Mouse (Mus musculus) neural tube, embryonic 11.5 days (tissue): ENCODE measurements at regions not wholly inside any gene's neighbourhood (a gene's known extent, or its start where the extent isn't known, plus 50 kb on each side); places are given as distances from the start of the nearest gene placed in this dataset.

Experiments
- ATAC-seq: fragments of 200-750 bp; cut with Nextera tagmentation; 2 replicates; pipeline ENCODE4 v1.8.0; 2017; ENCODE audit warnings: moderate number of reproducible peaks, mild to moderate bottlenecking, moderate TSS enrichment, moderate library complexity; ENCODE audit not compliant: insufficient read depth, low FRiP score, low TSS enrichment
- DNase-seq: peaks from one replicate; pipeline ENCODE4 v3.0.0-alpha.2; 2015; ENCODE audit warnings: low spot score
- H3K27ac ChIP-seq: fragments of 300-500 bp; sonication (generic); 2 replicates; pipeline ENCODE4 v1.5.1; 2014; ENCODE audit warnings: low read depth, mild to moderate bottlenecking, low read length
- H3K27me3 ChIP-seq: fragments of 300-500 bp; sonication (generic); 2 replicates; pipeline ENCODE4 v1.6.1; 2014; ENCODE audit warnings: mild to moderate bottlenecking, low read length, mixed read lengths; ENCODE audit not compliant: control insufficient read depth, insufficient read depth
- H3K36me3 ChIP-seq: fragments of 300-500 bp; sonication (generic); 2 replicates; pipeline ENCODE4 v1.6.1; 2014; ENCODE audit warnings: mild to moderate bottlenecking, low read length, moderate library complexity, mixed read lengths; ENCODE audit not compliant: control insufficient read depth, insufficient read depth
- H3K4me1 ChIP-seq: fragments of 300-500 bp; sonication (generic); 2 replicates; pipeline ENCODE4 v1.6.1; 2014; ENCODE audit warnings: low read length, mixed read lengths; ENCODE audit not compliant: control insufficient read depth, insufficient read depth
- H3K4me2 ChIP-seq: fragments of 300-500 bp; sonication (generic); 2 replicates; pipeline ENCODE4 v1.6.1; 2014; ENCODE audit warnings: low read depth, mild to moderate bottlenecking, moderate library complexity
- H3K4me3 ChIP-seq: fragments of 300-500 bp; sonication (generic); 2 replicates; pipeline ENCODE4 v1.5.1; 2014; ENCODE audit warnings: low read depth, low read length
- H3K9ac ChIP-seq: fragments of 300-500 bp; sonication (generic); 2 replicates; pipeline ENCODE4 v1.6.1; 2014; ENCODE audit warnings: mild to moderate bottlenecking, low read length
- H3K9me3 ChIP-seq: fragments of 300-500 bp; sonication (generic); 2 replicates; pipeline ENCODE4 v1.6.1; 2016; ENCODE audit warnings: low read length; ENCODE audit not compliant: control insufficient read depth
- WGBS: fragments of 180-500 bp; shearing (Covaris S2); extraction: QIAGEN DNeasy Blood & Tissue Kit; methylation state at CpG from one replicate; pipeline ENCODE4 v1.1.7; 2014; 5-methylcytosine and 5-hydroxymethylcytosine counted together

GRCm38 (mm10) chr5:125843259-125843658 lies 311.7 kb downstream of the Tmem132b start:
- Histone ChIP-seq H3K4me1 (no peaks in the 10 kb centered on the region), H3K9me3 (no peaks in the 10 kb centered on the region), H3K9ac (no peak overlapping the region), H3K36me3 (no peaks in the 10 kb centered on the region), H3K27me3 (no peaks in the 10 kb centered on the region), H3K4me2 (no peak overlapping the region), H3K27ac (no peak overlapping the region), H3K4me3 (no peak overlapping the region)
- DNase-seq (no peak), ATAC-seq (no peak)
- 81% methylated on average over 6 of the region's 6 CpGs for WGBS

- H3K4me2 ChIP-seq: no peak overlapping the region
- ATAC-seq (no peak), DNase-seq (no peak)
- no peaks in the 10 kb centered on the region for H3K27me3 ChIP-seq
- WGBS: 84% methylated on average over 7 of the region's 7 CpGs
- H3K36me3 ChIP-seq: no peaks in the 10 kb centered on the region
- no peak overlapping the region for H3K27ac ChIP-seq
- no peak overlapping the region for H3K4me3 ChIP-seq
- H3K4me1 ChIP-seq: no peaks in the 10 kb centered on the region
- no peaks in the 10 kb centered on the region for H3K9me3 ChIP-seq
- H3K9ac ChIP-seq: no peak overlapping the region
Observed at GRCm38 (mm10) chr5:125849722-125850121, 318.1 kb downstream of the Tmem132b start.

- no peak overlapping the region for H3K4me3 ChIP-seq
- no peaks in the 10 kb centered on the region for H3K4me1 ChIP-seq
- H3K27ac ChIP-seq: no peak overlapping the region
- H3K9ac ChIP-seq: no peak overlapping the region
- no peaks in the 10 kb centered on the region for H3K27me3 ChIP-seq
- ATAC-seq (no peak), DNase-seq (no peak)
- no peaks in the 10 kb centered on the region for H3K9me3 ChIP-seq
- no peaks in the 10 kb centered on the region for H3K36me3 ChIP-seq
- WGBS: 88% methylated on average over 9 of the region's 9 CpGs
- H3K4me2 ChIP-seq: no peak overlapping the region
Observed at GRCm38 (mm10) chr5:125876296-125876695, 344.7 kb downstream of the Tmem132b start.

GRCm38 (mm10) chr5:125888840-125889239 lies 357.3 kb downstream of the Tmem132b start:
- no peak overlapping the region for H3K27ac ChIP-seq
- H3K9ac ChIP-seq: no peak overlapping the region
- 89% methylated on average over 2 of the region's 2 CpGs for WGBS
- DNase-seq (no peak), ATAC-seq (no peak)
- H3K27me3 ChIP-seq: no peaks in the 10 kb centered on the region
- no peak overlapping the region for H3K4me3 ChIP-seq
- H3K36me3 ChIP-seq: no peaks in the 10 kb centered on the region
- no peaks in the 10 kb centered on the region for H3K4me1 ChIP-seq
- no peaks in the 10 kb centered on the region; the same call in 1 of the 2 replicates for H3K9me3 ChIP-seq
- no peak overlapping the region for H3K4me2 ChIP-seq

GRCm38 (mm10) chr5:125893864-125894263 lies 362.3 kb downstream of the Tmem132b start:
- Histone ChIP-seq H3K27me3 (no peaks in the 10 kb centered on the region), H3K4me2 (no peak overlapping the region), H3K4me3 (no peak overlapping the region), H3K4me1 (no peaks in the 10 kb centered on the region), H3K9ac (no peak overlapping the region), H3K9me3 (no peaks in the 10 kb centered on the region), H3K27ac (no peak overlapping the region), H3K36me3 (no peaks in the 10 kb centered on the region)
- DNase-seq (no peak), ATAC-seq (no peak)
- 91% methylated on average over 6 of the region's 6 CpGs for WGBS

GRCm38 (mm10) chr5:125902038-125902437 lies 370.5 kb downstream of the Tmem132b start:
- 85% methylated on average over 4 of the region's 4 CpGs for WGBS
- Histone ChIP-seq H3K9me3 (no peaks in the 10 kb centered on the region), H3K4me1 (no peaks in the 10 kb centered on the region), H3K9ac (no peak overlapping the region), H3K36me3 (no peaks in the 10 kb centered on the region), H3K27me3 (no peaks in the 10 kb centered on the region), H3K4me3 (no peak overlapping the region), H3K4me2 (no peak overlapping the region), H3K27ac (no peak overlapping the region)
- no peak for ATAC-seq
- no peak for DNase-seq

GRCm38 (mm10) chr5:125904426-125904825 lies 372.9 kb downstream of the Tmem132b start:
- no peaks in the 10 kb centered on the region for H3K27me3 ChIP-seq
- H3K36me3 ChIP-seq: no peaks in the 10 kb centered on the region
- no peak overlapping the region for H3K9ac ChIP-seq
- no peak overlapping the region for H3K4me3 ChIP-seq
- ATAC-seq (no peak), DNase-seq (no peak)
- H3K4me2 ChIP-seq: no peak overlapping the region
- no peaks in the 10 kb centered on the region for H3K4me1 ChIP-seq
- 77% methylated on average over 5 of the region's 5 CpGs for WGBS
- H3K9me3 ChIP-seq: no peaks in the 10 kb centered on the region
- no peak overlapping the region for H3K27ac ChIP-seq

GRCm38 (mm10) chr5:125907332-125907731 lies 375.8 kb downstream of the Tmem132b start:
- H3K4me3 ChIP-seq: no peak overlapping the region
- no peaks in the 10 kb centered on the region for H3K27me3 ChIP-seq
- no peaks in the 10 kb centered on the region for H3K36me3 ChIP-seq
- no peak overlapping the region for H3K4me2 ChIP-seq
- no peaks in the 10 kb centered on the region for H3K4me1 ChIP-seq
- no peak for ATAC-seq
- no peaks in the 10 kb centered on the region for H3K9me3 ChIP-seq
- WGBS: 89% methylated on average over 4 of the region's 4 CpGs
- H3K9ac ChIP-seq: no peak overlapping the region
- DNase-seq: no peak
- H3K27ac ChIP-seq: no peak overlapping the region

- Histone ChIP-seq H3K27ac (no peak overlapping the region), H3K9me3 (no peaks in the 10 kb centered on the region), H3K36me3 (no peaks in the 10 kb centered on the region), H3K27me3 (no peaks in the 10 kb centered on the region), H3K4me2 (no peak overlapping the region), H3K4me3 (no peak overlapping the region), H3K9ac (no peak overlapping the region), H3K4me1 (no peaks in the 10 kb centered on the region)
- ATAC-seq: no peak
- WGBS: 93% methylated on average over 5 of the region's 5 CpGs
- DNase-seq: no peak
Observed at GRCm38 (mm10) chr5:125907909-125908308, 376.3 kb downstream of the Tmem132b start.
